Mouse (Mus musculus) ovary, postnatal 36 days (tissue): ENCODE data around the gene Knstrn.

ENCODE experiments used
- DNase-seq: peaks from one replicate; pipeline ENCODE4 v3.0.0; 2022; ENCODE audit warnings: low spot score, mixed read lengths

The Knstrn gene

DNA sequence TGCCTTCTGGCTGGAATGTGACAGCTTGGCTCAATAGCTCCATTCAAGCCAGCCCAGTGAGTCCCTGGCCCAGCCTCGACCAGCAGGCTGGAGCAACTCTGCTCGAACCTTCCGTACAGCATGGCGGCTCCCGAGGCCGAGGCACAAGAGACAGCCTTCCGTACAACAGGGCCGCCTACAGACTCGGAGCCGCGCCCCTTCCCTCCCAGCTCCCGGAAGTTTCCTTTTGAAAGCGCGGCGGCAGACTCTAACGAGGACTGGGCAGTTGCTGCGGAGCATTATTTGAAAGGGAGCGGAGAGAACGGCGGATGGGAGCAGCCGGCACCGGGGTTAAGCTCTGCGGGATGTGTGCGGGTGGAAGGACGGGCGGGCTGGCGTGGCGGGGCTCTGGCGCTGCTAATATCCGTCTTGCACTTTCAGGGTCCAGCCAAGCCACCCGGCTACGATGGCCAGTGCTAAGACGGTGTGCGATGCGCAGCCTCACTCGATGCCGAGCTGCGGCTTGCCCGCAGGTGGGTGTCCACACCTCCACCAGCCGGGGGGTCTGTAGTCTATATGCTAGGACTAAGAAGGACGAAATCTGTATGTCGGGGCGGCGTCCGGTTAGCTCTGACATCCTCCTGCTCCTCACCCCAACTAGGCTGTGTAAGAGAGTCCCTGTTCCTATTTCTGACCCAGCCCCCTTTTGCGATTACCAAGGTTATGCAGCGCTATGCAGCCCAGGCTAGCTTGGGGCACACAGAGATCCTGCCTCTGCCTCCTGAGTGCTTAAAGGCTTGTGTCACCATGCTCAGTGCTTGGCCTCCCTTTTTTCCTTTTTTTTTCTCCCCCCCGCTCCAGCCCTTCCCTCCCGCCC lies at the start of gene Knstrn:
TSS of gene Knstrn (plus strand) at position 23 of the 856 bp plus-strand sequence.
- DNase-seq: peak; percentile 90

GRCm38 (mm10) chr2:118764094-118764831 lies 49.5 kb upstream of the Knstrn start:
- no peak for DNase-seq

DNA sequence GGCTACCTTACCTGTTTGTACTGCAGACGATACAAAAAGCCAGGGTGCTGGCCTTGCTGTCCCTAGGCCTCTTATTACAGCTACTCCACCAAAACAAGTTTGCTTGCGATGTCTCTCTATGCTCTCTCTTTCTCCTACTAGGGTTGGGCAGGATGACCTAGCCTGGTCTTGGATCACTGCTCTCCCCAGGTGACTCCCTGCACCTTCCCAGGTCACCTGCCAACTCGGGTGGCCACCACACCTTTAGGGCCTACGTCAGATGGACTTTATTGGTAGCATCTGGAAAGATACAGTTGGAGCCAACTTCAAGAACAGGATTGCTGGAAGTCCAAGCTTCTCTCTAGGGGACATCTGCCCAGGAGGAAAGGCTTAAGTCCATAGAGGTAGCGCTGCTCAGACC lies 48.9 kb upstream of the Knstrn start:
- no peak for DNase-seq

GRCm38 (mm10) chr2:118766041-118767033 lies 47.5 kb upstream of the Knstrn start:
- DNase-seq: no peak

GRCm38 (mm10) chr2:118772158-118772874 lies 41.5 kb upstream of the Knstrn start, which contains the start of gene Phgr1:
Gene Phgr1 (plus strand): TSS chr2:118772769.
- DNase-seq: no peak

GRCm38 (mm10) chr2:118774536-118774935 lies 39.3 kb upstream of the Knstrn start:
- no peak for DNase-seq

- no peak for DNase-seq
Measured at GRCm38 (mm10) chr2:118775396-118775795, 38.4 kb upstream of the Knstrn start.

GRCm38 (mm10) chr2:118775846-118776245 lies 38.0 kb upstream of the Knstrn start:
- DNase-seq: no peak

GRCm38 (mm10) chr2:118776295-118776694 lies 37.5 kb upstream of the Knstrn start:
- DNase-seq: no peak

DNA sequence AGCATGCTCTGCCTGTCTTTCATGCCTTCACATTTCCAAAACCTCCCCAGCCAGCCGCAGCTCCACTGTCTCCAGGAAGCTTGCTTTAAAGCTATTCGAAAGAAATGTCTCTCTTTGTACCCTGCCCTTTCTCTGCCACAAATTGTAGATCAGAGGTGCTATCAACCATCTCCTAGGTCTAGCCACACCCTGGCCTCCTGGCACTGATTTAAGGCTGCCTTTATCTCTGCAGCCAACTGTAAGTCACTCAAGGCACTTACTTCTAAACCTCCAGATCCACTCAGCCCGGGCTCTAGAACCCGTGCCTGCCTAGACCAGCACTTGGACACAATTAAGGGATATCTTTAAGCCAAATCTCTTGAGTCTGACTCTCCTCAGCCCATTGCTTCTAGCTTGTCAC lies 35.4 kb upstream of the Knstrn start:
- no peak for DNase-seq

GRCm38 (mm10) chr2:118779065-118779464 lies 34.7 kb upstream of the Knstrn start:
- DNase-seq: no peak

- peak; percentile 95 for DNase-seq
Measured at GRCm38 (mm10) chr2:118779504-118780480, 34.0 kb upstream of the Knstrn start, which contains the start of gene Disp2. Gene Disp2 (plus strand): TSS chr2:118779719.

DNA sequence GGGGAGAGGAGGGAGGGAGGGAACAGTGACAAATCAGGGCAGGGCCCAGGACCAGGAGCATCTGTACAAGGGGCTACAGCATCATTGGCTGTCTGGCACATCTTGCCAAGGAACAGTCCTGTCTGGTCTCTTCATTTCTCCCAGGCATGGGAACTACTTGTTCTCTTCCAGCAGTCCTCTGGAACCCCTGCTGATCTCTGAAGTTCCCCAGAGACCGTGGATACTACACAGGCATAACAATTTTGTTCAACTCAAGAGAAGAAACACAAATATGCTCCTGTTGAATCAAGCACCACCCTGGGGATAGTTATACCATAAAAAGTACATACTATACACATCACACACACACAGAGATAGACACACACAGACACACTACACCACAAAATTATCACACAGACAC lies 32.7 kb upstream of the Knstrn start:
- DNase-seq: no peak

GRCm38 (mm10) chr2:118782303-118782702 lies 31.5 kb upstream of the Knstrn start:
- no peak for DNase-seq

GRCm38 (mm10) chr2:118783093-118783492 lies 30.7 kb upstream of the Knstrn start:
- no peak for DNase-seq

DNA sequence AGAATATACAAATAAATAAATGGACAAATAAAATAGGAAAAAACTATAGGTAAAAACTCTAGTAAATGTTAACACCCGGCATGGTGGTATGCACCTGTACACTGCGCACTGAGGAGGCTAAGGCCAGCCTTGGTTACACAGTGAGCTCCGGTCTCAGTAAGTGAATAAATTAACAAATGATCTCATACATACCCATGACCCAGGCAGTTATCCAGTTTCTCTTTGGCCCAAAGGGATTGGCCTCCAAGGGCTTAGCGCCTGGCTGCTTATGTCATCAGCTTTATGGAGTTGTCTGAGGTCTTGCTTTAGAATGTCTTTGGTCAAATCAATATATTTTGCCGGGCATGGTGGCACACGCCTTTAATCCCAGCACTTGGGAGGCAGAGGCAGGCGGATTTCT lies 30.1 kb upstream of the Knstrn start:
- DNase-seq: no peak

GRCm38 (mm10) chr2:118786525-118786924 lies 27.3 kb upstream of the Knstrn start:
- DNase-seq: no peak

GRCm38 (mm10) chr2:118789501-118789900 lies 24.3 kb upstream of the Knstrn start:
- DNase-seq: peak; percentile 50

GRCm38 (mm10) chr2:118790221-118790550 lies 23.6 kb upstream of the Knstrn start:
- DNase-seq: no peak
